Mouse (Mus musculus): ENCODE data around the gene Zzz3.

Zzz3 gene

DNA sequence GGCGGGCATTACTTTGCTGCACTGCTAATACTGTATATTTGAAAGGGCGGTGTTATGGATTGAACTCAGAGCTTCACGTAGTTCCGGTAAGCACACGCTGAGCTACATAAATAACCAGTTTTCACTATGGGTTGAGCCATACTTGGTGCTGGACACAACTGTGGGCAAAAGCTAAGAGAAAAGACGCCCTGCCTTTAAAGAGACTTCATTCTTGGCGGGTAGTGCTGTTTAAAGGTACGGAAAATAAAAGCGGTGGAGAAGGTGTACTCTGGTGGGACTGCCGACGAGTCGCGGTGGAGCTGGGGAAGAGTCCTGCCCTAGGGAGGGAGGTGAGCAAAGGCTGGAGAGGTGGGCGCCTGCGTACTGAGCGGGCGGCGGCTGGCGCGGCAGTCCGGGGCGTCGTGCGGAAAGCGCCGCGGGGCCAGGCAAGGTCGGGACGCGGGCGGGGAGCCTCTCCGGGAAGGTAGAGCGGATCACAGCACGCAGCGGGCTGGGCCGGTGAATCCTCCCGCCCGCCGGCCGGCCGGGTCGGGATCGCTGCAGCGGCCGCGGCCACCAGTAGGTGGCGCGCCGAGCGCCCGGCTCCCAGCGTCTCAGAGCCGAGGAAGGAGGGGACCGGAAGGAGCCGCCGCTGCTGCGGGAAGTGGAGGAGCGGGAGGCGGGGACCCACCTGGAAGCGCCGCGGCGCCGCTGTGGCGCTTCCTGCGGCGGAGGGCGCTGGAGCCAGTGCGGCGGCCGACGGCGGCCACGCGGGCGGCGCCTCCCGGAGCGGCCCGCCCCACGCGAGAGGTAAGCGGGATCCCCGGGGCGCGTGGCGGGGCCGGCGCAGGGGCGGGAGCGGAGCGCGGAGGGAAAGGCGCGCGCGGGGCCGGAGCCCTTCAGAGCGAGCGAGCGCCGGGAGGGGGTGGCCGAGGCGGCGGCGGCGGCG lies at the start of gene Zzz3:
Zzz3 (plus strand) TSS at position 124 of the 928 bp plus-strand sequence.
- peak; percentile 91 to 94 for DNase-seq

DNA sequence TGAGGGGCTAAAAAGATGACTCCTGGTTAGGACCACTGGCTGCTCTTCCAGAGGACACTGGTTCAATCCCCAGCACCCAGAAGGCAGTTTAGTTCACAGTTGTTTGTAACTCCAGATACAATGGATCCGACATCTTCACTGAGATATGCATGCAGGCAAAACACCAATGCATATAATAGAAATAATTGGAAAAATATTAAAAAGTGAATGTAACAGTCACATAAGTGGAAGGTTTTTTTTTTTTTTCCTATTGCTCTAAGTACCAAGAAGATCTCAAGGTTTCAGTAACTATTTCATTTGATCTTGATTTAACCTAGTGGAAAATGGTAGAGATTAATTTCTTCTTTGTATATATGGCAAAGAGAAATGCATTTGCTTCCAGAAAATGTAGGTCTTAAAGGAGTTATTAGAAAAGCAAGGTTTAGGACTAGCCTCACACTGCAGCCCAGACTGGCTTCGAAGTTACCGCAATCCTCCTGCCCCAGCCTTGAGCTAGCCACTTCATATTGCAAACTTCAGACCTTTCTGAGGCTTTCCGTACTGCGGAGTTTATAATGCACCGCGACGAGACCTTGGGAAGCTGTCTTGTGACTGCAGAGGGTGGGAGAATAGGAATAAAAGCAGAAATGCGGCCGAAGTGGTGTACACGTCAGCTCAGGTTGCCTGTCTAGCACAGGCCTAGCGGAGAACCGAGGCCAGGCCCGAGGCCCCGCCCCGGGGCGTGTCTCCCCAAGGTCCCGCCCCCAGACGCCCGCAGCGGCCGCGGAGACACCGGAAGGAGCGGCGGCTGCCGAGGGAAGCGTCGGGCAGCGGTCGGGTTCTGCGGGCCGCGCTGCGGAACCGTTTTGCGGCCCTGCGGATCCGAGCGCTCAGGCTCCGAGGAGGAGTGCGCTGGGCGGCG lies 49.3 kb upstream of the Zzz3 start, which contains the start of gene Usp33:
Usp33 (plus strand) TSS at position 747 of the 901 bp plus-strand sequence.
- DNase-seq, result peak; percentile 92 to 96

DNA sequence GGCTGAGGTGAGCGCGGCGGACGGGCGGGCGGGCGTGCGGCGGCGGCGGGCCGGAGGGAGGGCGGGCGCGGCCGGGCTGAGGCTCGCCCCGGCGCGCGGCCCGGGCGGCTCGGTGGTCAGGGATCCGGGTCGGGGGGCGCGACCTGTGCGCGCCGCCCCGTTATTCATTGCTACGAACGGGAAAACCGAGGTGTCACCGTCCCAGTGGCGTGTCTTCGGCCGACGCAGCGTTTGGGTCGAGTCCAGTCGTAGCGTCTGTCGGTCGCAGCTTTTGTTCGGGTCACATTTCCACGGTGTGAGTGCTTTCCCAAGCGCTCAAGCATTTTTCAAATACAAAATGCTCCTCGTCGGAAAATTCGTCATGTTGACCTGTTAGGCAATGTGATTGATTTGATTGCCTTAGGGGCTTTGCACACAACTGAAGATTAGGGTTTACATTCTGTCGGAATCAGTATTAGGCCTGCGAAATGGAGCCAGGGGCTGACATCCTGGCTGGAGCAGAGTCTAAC lies 48.6 kb upstream of the Zzz3 start:
- peak; percentile 54 to 68 for DNase-seq

DNA sequence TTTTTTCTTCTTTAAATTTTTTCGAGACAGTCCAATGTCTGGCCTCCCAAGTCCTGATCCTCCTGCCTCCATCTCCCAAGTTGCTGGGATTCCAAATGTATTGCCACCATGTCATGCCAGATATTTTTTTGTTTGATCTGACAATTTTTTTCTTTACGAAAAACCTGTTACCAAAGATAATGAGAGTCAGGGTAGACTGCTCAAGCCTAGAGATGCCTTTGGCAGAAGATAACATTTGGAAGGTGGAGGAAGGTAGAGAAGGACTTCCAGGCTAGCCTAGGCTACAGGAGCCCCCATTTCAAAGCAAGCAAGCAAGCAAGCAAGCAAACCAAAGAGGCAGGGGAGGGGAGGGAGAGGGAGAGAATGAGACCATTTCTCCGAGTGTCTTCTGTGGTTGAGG lies 48.0 kb upstream of the Zzz3 start:
- DNase-seq, result no peak

DNA sequence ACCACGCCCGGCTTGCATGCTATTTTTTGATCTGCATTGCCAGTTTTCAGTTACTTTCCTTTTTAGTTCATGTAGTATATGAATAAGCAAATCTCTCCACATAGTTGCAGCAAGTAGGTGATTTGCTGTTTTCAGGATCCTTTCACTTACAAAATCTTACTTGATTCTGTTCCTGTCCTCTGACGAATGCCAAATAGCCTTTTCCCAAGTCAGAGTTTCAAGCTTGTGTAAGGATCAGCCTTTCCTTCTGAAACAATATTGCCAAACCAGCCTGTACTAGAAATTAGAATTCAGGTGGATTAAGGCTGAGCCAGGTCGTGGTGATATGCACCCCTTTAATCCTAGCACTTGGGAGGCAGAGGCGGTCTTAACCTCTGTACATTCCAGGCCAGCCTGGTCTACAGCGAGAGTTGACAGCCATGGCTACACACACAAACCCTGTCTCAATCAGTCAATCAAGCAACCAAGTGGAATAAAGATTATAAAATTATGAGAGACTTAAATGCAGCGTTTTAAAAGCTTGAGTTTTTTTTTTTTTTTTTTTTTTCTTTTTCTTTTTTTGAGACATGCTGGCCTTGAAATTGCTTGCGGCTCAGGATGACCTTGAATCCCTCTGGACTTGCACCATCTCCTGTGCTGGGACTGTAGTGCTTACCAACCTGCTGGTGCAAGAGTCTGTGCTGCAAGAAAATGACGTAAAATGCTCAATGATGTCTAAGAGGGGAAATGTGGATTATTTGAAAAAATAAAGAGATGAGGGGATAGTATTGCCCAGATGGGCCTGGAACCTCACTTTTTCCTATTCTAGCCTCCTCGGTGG lies 47.1 kb upstream of the Zzz3 start:
- no peak for DNase-seq

DNA sequence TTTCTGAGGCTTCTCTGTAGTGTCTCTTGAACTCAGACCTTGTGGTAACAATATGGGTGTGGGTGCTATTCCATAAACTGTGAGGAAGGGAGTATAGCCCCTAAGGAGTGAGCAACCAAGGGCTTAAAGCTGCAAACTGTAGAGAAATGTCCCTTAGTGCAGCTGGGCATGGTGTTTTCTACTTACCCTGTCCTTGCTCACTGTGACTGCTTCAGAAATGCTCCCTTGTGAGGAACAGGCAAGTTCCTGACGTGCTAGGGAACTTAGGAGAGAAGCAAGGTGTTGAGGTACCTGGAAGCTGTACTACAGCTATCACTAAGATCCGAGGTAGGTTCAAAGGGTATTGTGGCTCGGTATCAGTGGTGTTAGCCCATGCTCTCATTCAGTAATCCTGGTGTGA lies 44.8 kb upstream of the Zzz3 start:
- no peak for DNase-seq

DNA sequence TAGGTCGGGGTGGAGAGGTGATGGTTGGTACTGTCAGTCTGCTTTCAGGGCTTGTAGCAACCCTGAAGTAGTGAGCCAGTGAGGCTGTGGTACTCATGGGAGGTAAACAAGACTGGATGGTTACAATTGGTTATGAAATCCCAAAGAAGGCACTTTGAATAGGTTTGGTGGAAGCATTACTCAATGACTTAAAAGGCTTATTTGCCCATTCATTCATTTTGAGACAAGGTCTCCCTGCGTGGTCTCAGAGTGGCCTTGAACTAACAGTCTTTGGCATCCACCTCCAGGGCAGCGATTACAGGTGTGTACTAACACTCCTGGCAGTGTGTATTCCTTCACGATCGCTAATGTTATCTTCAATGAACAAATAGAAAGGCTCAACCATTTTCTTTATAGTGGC lies 44.3 kb upstream of the Zzz3 start:
- no peak for DNase-seq

DNA sequence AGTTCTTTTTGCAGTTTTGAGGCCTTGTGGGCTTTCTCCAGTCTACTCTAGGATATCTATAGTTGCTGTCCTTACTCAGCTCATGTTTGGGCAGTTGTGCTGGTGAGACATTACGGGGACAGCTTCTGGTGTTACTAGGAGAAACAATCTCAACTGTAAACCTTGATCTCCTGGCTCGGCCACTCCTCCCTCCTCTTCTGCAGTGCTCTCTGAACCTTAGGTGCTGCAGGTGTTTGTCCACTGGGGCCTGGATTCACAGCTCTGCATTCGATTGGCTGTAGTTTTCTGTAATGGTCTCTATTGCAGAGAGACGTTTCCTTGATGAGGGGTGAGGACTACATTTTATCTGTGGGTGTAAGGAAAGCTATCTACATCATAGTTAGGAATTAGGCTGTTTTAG lies 43.0 kb upstream of the Zzz3 start:
- no peak for DNase-seq

DNA sequence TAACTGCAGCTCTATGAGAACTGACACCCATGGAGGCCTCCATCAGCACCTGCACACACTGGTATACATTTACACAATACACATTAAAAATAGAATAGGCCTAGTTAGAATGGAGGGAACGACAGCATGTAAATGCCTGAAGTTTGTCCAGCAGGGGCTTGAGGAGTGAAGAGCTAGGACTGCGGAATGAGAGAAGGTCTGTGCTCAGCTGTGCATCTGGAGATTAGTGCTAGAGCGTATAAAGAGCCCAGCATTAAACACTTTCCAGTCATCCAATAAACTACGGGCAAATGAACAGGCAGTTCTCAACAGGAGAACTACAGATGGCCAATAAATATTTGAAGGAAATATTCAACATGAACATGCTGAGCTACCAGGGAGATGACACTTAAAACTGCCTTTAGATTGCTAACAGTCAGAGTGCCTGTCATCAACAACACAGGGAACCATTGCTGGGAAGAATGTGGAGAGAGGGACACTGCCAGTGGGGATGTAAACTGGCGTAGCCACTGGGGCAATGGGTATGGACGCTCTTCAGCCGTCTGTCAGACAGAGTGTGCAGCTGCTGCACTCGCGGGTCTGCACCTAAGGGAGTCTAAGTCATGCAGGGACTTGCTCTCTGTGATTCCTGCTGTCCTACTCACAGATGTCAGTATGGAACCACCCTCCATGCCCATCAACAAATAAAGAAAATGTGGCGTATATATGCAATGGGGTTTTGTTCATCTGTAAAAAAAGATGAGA lies 41.7 kb upstream of the Zzz3 start:
- DNase-seq, result no peak

DNA sequence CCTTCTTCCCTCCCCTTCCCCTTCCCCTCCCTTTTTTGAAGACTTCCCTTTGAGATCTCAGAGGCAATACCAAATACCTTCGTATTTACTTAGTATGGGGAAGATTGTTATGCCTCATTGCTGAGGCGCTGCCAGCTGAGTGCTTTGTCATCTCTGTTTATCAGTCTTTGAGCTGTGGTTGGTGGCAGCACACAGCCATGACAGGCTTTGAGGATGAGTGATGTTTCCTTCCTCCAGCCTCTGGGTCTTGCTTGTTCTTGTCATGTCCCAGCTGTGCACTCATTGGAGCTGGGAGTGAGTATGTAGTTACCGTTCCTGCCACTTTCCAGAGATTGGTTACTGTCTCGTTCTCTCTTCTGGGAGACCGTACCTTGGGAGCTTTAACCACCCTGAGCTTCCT lies 39.9 kb upstream of the Zzz3 start:
- no peak for DNase-seq

DNA sequence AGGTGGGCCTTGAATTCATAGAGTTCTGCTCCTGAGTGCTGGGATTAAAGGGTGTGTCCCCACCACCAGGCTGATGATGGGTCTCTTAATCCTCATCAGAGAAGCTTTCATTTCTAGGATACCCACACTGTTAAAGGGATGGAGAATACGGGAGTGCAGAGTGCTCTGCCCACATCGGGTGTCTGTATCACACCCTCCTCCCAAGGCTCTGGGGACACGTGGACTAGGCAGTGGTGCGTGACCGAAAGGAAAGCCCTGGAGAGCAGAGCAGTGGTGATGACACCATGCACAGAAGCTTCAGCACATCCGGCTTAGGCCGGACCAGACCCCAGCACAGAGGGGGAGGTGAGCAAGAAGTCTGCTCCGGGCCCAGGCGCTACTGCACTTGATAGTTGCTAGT lies 38.5 kb upstream of the Zzz3 start:
- DNase-seq, result no peak

DNA sequence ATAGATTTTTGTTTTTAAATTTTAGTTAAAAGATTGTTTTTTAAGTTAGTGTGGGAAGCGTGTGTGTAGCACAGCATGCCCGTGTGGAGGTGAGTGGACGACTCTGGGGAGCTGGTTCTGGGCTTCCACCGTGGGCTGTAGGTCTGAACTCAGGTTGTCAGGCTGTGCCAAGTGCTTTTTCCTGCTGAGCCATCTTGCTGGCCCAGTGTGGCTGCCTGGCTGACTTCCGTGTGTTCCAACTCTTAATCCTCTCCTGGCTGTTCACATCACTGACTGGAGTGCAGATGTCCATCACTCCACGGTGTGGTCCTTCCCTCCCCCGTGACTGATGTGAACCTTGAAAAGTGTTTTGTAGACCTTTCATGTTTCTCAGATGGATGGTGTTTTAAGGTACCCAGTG lies 36.1 kb upstream of the Zzz3 start:
- peak; percentile 24 to 38 for DNase-seq

DNA sequence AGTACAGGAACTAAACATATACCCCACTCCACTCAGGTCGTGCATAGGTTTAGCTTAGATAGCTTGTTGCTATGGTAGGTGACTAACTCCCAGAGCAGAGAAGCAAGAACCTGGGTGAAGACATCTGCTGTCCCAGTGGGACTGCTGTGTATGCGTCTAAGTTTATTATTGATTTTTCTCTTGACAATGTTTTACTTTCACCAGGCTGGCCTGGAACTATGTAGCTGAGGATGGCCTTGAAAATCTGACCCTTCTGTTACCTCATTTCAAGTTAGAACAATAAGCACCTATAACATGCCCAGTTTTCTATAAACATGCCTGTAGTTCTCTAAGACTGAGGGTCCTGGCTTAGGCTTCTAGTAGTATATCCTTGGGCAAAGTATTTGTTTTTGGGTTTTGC lies 31.1 kb upstream of the Zzz3 start:
- DNase-seq, result no peak

DNA sequence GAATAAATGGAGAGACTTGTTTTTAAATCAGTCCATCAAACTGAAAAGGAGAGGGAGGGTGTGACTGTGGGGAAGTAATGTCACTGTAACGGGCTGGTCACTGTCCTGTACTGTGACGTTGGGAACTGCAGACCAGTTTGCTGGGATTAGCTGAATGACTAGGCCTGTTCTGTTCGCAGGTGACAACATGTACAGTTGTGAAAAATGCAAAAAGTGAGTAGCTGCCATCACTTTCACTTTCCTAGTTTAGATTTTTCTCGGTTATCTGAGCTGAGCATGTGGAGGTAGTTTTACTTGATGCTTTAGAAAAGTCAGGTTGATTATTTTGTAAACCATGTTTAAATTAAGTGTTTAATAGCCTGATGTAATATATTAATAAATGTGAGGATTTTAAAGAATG lies 19.2 kb upstream of the Zzz3 start:
- no peak for DNase-seq

DNA sequence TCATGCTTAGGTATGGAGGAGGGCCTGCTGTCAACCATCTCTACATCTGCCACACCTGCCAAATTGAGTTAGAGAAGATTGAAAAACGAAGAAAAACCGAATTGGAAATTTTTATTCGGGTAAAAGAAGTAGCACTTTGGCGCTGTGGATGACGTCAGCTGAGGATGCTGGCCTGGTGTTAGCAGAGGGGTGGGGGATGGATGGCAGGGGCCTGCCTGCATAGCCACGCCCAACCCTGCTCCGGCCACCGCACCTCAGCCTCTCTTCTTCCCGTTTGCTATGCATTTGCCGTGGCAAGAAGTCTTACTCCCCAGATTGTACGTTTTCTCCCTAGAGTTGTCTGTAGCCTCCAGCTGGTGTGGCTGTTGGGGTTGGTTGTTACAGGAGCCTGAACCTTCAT lies 11.2 kb upstream of the Zzz3 start:
- DNase-seq, result no peak

DNA sequence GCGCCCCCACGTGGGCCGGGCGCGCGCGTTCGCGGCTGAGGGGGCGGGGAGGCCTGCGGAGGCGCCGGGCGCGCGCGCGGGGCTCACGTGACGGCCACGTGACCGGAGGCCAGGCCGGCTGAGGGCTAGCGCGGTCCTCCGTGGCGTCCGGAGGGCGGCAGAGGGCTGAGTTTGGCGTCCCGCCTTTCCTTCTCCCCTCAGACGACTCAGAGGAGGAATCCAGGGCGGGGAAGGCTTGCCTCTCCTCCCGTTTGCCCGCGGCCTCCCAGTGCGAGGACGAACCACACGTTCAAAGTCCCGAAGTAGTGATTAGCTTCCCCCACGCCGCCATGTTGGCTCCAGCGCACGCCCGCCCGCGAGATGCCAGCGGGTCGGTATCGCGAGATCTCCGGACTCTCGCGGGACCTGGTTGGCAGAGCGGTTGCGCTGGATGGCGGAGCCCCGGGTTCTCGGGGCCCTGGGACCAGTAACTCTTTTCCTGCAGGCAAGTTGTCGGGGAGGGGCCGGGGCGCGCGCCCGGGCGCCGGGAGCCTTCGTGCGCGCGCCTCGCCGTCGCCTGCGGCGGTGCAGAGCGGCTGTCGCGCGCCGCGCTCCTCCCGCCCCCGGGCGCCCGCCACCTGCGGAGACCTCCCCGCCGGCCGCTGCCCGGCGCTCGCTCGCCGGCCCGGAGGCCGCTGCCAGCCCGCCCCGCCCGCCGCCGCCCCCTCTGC lies 1.2 kb downstream of the Zzz3 start:
- DNase-seq, result peak; percentile 94 to 98

DNA sequence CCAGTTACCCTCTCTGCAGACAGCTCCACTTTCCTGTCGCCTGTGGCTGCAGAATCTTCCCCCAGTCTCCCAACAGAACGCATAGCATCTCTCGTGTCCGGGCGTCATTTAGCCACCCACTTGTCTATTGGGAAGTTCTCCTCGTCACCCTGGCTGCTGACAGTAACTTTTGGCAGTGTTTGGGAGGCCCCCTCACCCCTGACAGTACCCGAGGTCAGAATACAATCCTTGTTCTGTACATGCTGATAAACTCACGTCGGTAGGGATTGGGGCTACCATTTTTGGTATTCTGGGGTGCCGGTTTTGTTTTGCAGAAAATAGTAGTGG lies 1.7 kb downstream of the Zzz3 start:
- DNase-seq, result peak in 1 of 2 experiments; percentile 41

DNA sequence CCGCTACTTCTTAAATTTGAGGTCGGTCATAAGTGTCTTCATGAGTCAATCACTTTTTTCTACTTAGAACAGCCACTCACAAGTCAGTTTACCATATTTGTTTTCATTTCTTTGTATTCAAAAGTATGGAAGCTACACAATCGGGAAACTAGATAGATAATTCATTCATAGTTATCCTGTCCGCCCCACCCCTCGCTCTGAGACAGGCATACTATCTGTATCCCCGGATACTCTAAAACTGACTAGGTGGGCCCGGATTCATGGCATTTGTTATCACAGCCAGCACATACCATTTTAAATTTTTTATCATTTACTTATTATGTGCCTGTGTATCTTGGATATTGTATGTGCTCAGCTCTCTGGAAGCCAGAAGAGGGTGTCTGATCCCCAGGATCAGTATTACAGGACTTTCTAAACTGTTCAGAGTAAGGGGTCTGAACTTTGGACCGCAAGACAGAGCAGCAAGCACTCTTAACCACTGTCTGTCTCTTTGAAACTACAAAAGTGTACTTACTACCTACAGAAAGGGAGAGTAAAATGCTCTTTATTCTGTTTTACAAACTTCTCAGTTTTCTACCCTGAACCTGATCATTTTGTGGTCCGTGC lies 2.2 kb downstream of the Zzz3 start:
- no peak for DNase-seq

DNA sequence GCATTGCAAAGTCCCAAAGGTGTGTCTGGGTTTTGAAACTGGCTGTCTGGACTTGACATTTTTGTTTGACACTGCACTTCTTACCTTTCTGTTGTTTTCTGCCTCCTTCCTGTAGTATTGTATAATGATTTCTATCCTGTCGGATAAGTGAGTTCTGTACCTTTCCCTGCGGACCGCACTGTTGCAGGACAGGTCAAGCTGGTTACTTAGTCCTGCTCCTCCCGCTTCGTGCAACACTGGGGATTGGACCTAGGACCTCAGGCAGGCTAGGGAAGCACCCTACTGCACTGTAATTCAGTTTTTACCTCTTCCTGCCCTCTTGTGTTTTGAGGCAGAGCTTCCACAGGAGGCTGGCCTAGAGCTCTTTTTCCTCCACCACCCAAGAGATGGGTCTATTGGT lies 5.2 kb downstream of the Zzz3 start:
- no peak for DNase-seq

DNA sequence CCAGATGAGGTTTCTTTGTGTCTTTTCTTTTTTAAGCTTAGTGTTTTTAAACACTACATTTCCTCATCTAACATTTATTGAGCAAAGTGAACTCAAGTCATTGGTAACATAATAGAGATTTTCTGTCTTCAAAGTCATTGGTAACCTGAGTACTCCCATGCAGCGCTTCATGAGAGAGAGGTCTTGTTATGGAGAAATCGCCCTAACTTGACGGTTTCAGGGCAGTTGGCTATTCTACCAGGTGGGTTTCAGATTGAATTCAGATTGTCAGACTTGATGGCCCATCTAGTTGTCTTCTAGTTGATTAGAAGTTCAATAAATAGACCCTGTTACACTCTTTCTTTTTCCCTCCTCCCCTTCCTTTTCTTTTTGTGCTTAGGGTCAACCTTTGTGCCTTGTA lies 5.6 kb downstream of the Zzz3 start:
- DNase-seq, result no peak
